Mouse (Mus musculus) megakaryocyte, adult 5-6 weeks (primary cell): ENCODE results near the gene Ccdc126. TPM values are rescaled to one million over a fixed set of nuclear protein-coding genes. Genes with fewer than 3 reads are reported as not detected.
"Not testable (repeated sequence)": the region's sequence is repeated elsewhere in the genome, so short reads cannot be mapped to it uniquely, and the experiment has no call there.

ENCODE experiments used
- ATAC-seq: 2 replicates; pipeline ENCODE4 v1.8.0; 2016; ENCODE audit warnings: mild to moderate bottlenecking, inconsistent platforms; ENCODE audit not compliant: poor library complexity, severe bottlenecking
- total RNA-seq, 2 experiments: library from RNA; stranded (forward) in 1 of 2; stranded (reverse) in 1 of 2; fragments of 153-499, 151-499 nt in 1 of 2; fragments of 221-1000, 200-1000 nt in 1 of 2; gene quantifications; 2 replicates each; pipeline versions ENCODE4 v1.2.3 to v1.2.4; 2015 to 2017

Ccdc126 gene
- total RNA-seq (2015) (6.8 TPM in 2 replicates), total RNA-seq (2017) (5.2 and 5.8 TPM in 2 replicates)

DNA sequence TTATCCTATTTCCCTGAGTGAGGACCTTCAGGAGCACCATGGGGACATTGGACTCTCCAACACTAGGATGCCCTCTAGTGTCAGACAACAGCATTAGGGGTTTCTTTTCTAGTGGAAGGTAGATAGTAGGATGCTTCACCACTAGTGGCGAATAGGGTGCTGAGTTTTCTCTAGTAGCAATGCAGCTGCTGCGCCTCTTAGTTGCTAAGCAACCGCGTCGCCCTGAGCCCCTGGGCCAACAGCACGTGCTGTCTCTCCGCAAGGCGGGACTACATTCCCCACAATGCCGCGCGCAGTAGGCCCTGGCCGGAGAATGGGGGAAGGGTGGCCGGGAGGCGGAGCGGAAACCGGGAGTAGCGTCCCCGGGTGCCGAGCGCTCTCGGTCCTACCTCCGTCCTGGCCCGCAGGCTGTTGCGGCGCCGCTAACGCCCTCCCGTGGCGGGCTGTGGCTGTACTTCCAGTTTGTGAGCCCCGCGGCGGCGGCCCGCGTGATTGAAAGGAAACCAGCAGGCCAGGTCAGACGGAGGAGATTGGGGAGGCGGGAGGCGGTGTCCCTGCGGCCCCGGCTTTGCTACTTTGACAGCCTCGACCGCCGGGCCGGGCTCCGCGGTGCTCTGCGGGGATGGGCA lies at the start of gene Ccdc126:
TSS of gene Ccdc126 (plus strand) at position 309 of the 629 bp plus-strand sequence.
- ATAC-seq, result peak; percentile 97

GRCm38 (mm10) chr6:49269923-49270322 lies 49.2 kb upstream of the Ccdc126 start:
- no peak for ATAC-seq

- ATAC-seq, result no peak
Observed at GRCm38 (mm10) chr6:49271815-49272214, 47.3 kb upstream of the Ccdc126 start.

DNA sequence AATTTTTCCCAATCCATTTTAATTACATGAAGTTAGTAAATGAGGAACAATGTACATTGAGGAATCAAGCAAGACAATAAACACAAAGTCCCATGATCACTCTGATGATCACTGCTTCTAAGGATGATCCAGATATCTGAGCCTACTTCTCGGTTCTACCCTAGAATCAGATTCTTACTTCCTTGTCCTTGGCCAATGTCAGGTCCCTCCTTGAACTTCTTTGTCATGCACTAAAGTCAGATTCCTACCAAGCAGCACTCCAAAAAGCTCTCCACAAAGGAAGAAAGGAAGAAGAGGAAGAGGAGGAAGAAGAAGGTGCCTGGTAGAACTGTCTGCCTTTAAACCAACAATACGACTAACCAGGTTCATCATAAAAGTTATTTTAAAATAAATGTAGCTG lies 46.2 kb upstream of the Ccdc126 start:
- no peak for ATAC-seq

DNA sequence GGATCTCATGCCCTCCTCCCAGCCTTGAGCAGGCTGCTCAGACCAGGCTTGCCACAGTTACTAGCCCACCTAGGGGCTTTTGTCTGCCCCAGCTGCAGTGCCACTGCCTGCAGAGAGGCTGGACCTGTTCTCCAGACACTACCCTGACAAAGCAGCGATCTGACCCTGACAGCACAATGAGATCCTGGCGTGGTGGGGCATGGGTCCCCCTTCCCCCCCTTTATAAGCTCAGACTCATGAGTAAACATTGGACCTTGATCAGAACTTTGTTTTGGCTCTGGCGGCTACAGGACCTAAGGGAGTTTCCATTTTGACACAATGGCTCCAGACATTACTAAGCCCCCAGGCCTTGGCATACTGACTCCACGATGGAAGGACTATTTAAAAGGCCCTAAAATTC lies 45.1 kb upstream of the Ccdc126 start:
- ATAC-seq, result no peak

GRCm38 (mm10) chr6:49274416-49275091 lies 44.5 kb upstream of the Ccdc126 start:
- no peak for ATAC-seq

- ATAC-seq, result no peak
Observed at GRCm38 (mm10) chr6:49275296-49275695, 43.8 kb upstream of the Ccdc126 start.

GRCm38 (mm10) chr6:49280942-49281341 lies 38.1 kb upstream of the Ccdc126 start:
- no peak for ATAC-seq

DNA sequence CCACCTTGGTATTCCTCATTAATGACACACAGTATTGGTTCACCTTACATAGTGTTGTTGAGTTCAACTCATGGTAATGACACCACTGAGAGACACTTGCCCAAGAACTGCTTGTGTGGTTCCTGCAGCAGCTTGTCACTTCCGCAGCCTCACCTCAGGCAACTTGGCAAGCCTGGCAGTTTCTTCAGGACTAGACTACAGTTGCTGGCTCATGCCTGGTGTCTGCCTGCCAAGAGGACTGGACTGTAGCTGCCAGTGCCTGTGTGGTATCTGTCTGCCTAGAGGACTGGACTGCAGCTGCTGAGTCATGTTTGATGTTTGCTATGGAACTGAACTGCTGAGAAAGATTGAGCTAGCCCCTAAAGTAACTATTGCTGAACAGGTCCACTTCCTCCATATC lies 37.0 kb upstream of the Ccdc126 start:
- peak; percentile 56 for ATAC-seq

DNA sequence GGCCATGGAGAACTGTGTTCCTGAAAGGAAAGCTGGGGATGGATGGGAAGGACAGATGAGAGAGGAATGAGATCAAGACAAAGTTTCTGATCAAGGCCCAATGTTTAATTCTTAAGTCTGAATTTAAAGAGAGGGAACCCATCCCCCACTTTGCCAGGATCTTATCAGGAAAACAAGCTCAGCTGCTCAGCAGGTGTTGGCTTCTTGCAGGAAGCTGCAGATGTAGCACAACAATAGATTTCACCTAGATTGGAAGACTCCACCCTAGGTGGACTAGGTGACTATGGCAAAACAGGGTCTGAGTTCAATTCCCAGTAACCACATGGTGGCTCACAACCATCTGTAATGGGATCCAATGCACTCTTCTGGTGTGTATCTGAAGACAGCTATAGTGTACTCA lies 20.8 kb upstream of the Ccdc126 start:
- no peak for ATAC-seq

- ATAC-seq, result not testable (repeated sequence)
Observed at GRCm38 (mm10) chr6:49314821-49315220, 4.3 kb upstream of the Ccdc126 start.

DNA sequence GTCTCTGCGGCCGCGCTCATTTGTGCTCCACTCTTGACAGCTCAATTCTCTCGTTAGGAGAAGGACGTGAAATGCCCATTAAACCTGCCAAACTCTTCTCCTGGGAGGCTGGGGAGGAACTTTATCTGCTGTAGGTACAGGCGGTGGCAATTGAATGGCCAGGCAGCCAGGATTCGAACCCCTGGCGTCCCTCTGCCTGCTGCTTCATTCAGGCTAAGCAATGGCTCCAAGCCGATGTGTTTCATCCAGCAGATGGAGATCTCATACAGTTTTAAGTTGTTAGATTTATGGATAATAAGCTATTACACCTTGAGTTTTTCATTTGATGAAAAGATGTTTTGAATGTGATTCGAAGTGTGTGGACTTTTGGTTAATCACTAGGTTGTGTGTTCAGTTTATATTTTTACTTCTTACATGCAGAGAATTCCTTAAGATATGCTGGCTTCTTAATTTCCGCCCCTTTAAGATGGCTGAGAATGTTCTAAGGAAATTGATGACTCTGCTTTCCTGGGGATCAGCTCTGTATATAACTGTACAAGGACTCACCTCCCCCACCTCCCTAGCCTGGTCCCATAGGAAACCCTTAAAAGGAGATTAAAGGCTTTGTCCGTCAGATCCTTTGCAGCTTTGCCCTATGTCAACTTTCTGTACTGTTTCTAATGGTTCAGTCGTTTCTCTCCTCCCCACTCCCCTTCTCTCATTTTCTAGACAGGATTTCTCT lies 681 bp downstream of the Ccdc126 start:
- no peak for ATAC-seq

- ATAC-seq, result no peak
Observed at GRCm38 (mm10) chr6:49321341-49321740, 2.3 kb downstream of the Ccdc126 start.

DNA sequence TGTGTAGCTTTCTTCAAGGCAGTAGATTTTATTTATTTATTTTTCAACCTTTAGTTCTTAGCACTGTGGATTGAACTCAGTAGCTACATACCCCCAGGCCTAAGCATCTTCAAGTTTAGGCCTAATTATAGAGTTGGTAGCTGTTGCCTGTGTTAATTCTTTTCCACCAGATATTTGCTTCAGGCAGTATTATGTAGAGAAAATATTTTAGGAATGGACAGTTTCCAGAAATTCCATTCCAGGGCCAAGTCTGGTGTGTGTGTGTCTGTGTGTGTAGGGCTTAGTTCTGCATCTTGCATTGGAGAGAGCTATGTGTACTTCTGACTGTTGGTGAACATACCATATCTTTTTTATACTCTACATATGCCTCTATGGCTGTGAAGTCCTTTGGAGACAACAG lies 3.0 kb downstream of the Ccdc126 start:
- no peak for ATAC-seq

- no peak for ATAC-seq
Observed at GRCm38 (mm10) chr6:49322986-49323385, 3.9 kb downstream of the Ccdc126 start.

- ATAC-seq, result no peak
Observed at GRCm38 (mm10) chr6:49324528-49324927, 5.5 kb downstream of the Ccdc126 start.

- no peak for ATAC-seq
Observed at GRCm38 (mm10) chr6:49325294-49325693, 6.2 kb downstream of the Ccdc126 start.

GRCm38 (mm10) chr6:49326846-49327245 lies 7.8 kb downstream of the Ccdc126 start:
- no peak for ATAC-seq

DNA sequence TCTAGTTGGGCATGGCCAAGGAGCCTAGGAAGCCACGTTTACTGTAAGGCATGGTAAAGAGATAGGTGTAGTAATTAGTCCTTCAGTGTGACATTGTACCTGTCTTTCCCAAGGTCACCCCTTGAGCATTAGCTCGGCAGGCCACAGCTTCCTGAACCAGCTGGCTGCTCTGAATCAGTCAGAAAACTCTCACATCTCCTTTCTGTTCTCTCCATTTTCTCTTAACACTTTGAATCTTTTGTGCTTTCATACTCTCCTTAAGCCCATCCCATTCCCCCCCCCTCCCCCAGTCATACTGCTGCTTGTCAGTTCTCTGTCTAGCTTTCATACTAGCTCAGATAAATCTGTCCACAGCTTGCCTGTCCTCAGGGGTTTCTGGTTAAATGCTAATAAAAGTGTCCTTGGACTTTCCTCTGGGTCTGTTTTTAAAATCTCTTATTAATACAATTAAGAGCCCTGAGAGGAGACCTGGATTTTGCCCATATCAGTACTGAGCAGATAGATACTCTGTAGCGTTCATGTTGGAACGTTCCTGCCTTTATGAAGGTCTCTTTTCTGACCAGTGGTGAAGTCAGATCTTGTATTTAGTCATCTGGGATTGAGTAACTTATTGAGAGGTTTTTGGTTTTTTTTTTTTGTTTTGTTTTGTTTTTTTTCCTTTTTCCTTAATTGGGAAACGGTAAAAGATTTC lies 12.4 kb downstream of the Ccdc126 start:
- ATAC-seq, result peak; percentile 78

- peak; percentile 66 for ATAC-seq
Observed at GRCm38 (mm10) chr6:49332060-49332370, 12.9 kb downstream of the Ccdc126 start.

- peak; percentile 66 for ATAC-seq
Observed at GRCm38 (mm10) chr6:49338566-49338965, 19.5 kb downstream of the Ccdc126 start.
